Mouse (Mus musculus) bone marrow, adult 2 months (tissue): ENCODE results near the gene Tapbp.

Experiments
- CTCF ChIP-seq: fragments of 200-500 bp; IDR thresholded peaks from 2 replicates; pipeline ENCODE4 v1.5.1; 2011; ENCODE audit warnings: low read length, control low read depth; ENCODE audit not compliant: control insufficient read depth, insufficient read depth
- POLR2A ChIP-seq: fragments of 200-500 bp; IDR thresholded peaks from 2 replicates; pipeline ENCODE4 v1.6.1; 2011; ENCODE audit warnings: low read depth, mild to moderate bottlenecking, control low read depth, low read length, borderline replicate concordance; ENCODE audit not compliant: control insufficient read depth

DNA sequence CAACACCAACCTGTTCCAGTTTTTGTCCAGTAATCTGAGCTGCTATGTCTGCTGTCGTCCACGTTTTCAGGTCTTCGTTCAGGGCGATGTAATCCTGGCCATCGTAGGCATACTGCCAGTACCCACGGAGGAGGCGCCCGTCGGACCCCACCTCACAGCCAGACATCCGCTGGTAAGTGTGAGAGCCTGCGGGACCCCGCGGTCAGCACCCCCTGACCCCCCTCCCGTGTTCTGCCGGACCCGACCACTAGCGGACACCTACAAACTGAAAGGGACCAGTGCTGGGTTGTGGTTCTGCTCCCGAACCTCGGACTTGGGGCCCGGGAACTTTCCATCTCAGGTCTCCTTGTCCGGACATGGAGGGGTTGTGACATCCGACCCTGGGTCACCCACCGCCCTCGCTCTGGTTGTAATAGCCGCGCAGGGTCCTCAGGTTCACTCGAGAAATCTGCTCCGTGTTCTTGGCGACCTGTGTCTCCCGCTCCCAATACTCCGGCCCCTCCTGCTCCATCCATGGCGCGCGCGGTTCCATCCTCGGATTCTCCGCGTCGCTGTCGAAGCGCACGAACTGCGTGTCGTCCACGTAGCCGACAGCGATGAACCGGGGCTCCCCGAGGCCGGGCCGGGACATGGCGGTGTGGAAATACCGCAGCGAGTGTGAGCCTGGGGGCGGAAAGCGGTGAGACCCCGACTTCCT lies 62.3 kb downstream of the Tapbp start:
- TF ChIP-seq CTCF: no peak
- 0 out of 2 replicates have a peak, but pooled peaks have one; percentile 11 for TF ChIP-seq POLR2A
